Mouse (Mus musculus) spleen, adult 12 weeks (tissue): ENCODE measurements around the gene Eif4e1b.
"Not testable (repeated sequence)": the region's sequence is repeated elsewhere in the genome, so short reads cannot be mapped to it uniquely, and the experiment has no call there.

Source experiments
- DNase-seq: peaks from one replicate; pipeline ENCODE4 v3.0.0; 2022; ENCODE audit warnings: low spot score

Gene Eif4e1b

GRCm38 (mm10) chr13:54759496-54759895, 24.3 kb upstream of the Eif4e1b start:
- DNase-seq, result no peak

GRCm38 (mm10) chr13:54760164-54760795, 23.5 kb upstream of the Eif4e1b start:
- no peak for DNase-seq

GRCm38 (mm10) chr13:54760906-54761305, 22.9 kb upstream of the Eif4e1b start:
- DNase-seq, result no peak

GRCm38 (mm10) chr13:54765281-54766191, 18.3 kb upstream of the Eif4e1b start:
- no peak for DNase-seq

- peak; percentile 6 for DNase-seq
Measured at GRCm38 (mm10) chr13:54766192-54766768, 17.5 kb upstream of the Eif4e1b start, which contains the start of gene Sncb. Gene Sncb, minus strand, starts transcription at chr13:54766595.

GRCm38 (mm10) chr13:54767012-54767411, 16.8 kb upstream of the Eif4e1b start:
- DNase-seq, result no peak

GRCm38 (mm10) chr13:54780592-54780991, 3.2 kb upstream of the Eif4e1b start:
- no peak for DNase-seq

- DNase-seq, result no peak
Measured at GRCm38 (mm10) chr13:54781086-54781485, 2.7 kb upstream of the Eif4e1b start.

GRCm38 (mm10) chr13:54783235-54783634, 563 bp upstream of the Eif4e1b start:
- no peak for DNase-seq

GRCm38 (mm10) chr13:54787591-54787990, 3.8 kb downstream of the Eif4e1b start:
- not testable (repeated sequence) for DNase-seq

- DNase-seq, result peak; percentile 77
Measured at GRCm38 (mm10) chr13:54788740-54789560, 5.2 kb downstream of the Eif4e1b start, which contains the start of gene Tspan17. Gene Tspan17, plus strand, starts transcription at chr13:54789377.

GRCm38 (mm10) chr13:54789561-54790397, 6.0 kb downstream of the Eif4e1b start:
- no peak for DNase-seq

- DNase-seq, result no peak
Measured at GRCm38 (mm10) chr13:54792259-54793230, 8.7 kb downstream of the Eif4e1b start.

- no peak for DNase-seq
Measured at GRCm38 (mm10) chr13:54794002-54794577, 10.3 kb downstream of the Eif4e1b start.

GRCm38 (mm10) chr13:54794843-54795242, 11.0 kb downstream of the Eif4e1b start:
- DNase-seq, result no peak

GRCm38 (mm10) chr13:54797356-54797755, 13.6 kb downstream of the Eif4e1b start:
- no peak for DNase-seq

- no peak for DNase-seq
Measured at GRCm38 (mm10) chr13:54797861-54798643, 14.3 kb downstream of the Eif4e1b start.

- DNase-seq, result no peak
Measured at GRCm38 (mm10) chr13:54798740-54799139, 14.9 kb downstream of the Eif4e1b start.
